Mouse (Mus musculus): ENCODE measurements around the gene Dnah8. TPM values are rescaled to one million over a fixed set of nuclear protein-coding genes. Genes with fewer than 3 reads are reported as not detected.

Gene Dnah8
- total RNA-seq, 1 experiment from 2014 or later: 21.6 TPM

GRCm38 (mm10) chr17:30734770-30735169 is 110.6 kb downstream of the Dnah8 start:
- no peak for ATAC-seq (ENCODE audit: extremely low read depth, insufficient number of reproducible peaks, low FRiP score, poor library complexity, severe bottlenecking)

GRCm38 (mm10) chr17:30735454-30735853 is 111.3 kb downstream of the Dnah8 start:
- ATAC-seq (ENCODE audit: extremely low read depth, insufficient number of reproducible peaks, low FRiP score, poor library complexity, severe bottlenecking): no peak

- no peak for ATAC-seq (ENCODE audit: extremely low read depth, insufficient number of reproducible peaks, low FRiP score, poor library complexity, severe bottlenecking)
Observed at GRCm38 (mm10) chr17:30737797-30738196, 113.6 kb downstream of the Dnah8 start.

GRCm38 (mm10) chr17:30739769-30740168 is 115.6 kb downstream of the Dnah8 start:
- no peak for ATAC-seq (ENCODE audit: extremely low read depth, insufficient number of reproducible peaks, low FRiP score, poor library complexity, severe bottlenecking)

- no peak for ATAC-seq (ENCODE audit: extremely low read depth, insufficient number of reproducible peaks, low FRiP score, poor library complexity, severe bottlenecking)
Observed at GRCm38 (mm10) chr17:30743947-30744346, 119.8 kb downstream of the Dnah8 start.

GRCm38 (mm10) chr17:30746056-30747024 is 122.2 kb downstream of the Dnah8 start:
- no peak for ATAC-seq (ENCODE audit: extremely low read depth, insufficient number of reproducible peaks, low FRiP score, poor library complexity, severe bottlenecking)

- no peak for ATAC-seq (ENCODE audit: extremely low read depth, insufficient number of reproducible peaks, low FRiP score, poor library complexity, severe bottlenecking)
Observed at GRCm38 (mm10) chr17:30749391-30749790, 125.2 kb downstream of the Dnah8 start.

GRCm38 (mm10) chr17:30750269-30750668 is 126.1 kb downstream of the Dnah8 start:
- ATAC-seq (ENCODE audit: extremely low read depth, insufficient number of reproducible peaks, low FRiP score, poor library complexity, severe bottlenecking): no peak

- no peak for ATAC-seq (ENCODE audit: extremely low read depth, insufficient number of reproducible peaks, low FRiP score, poor library complexity, severe bottlenecking)
Observed at GRCm38 (mm10) chr17:30752370-30752818, 128.2 kb downstream of the Dnah8 start.

- no peak for ATAC-seq (ENCODE audit: extremely low read depth, insufficient number of reproducible peaks, low FRiP score, poor library complexity, severe bottlenecking)
Observed at GRCm38 (mm10) chr17:30753201-30753600, 129.0 kb downstream of the Dnah8 start.

- no peak for ATAC-seq (ENCODE audit: extremely low read depth, insufficient number of reproducible peaks, low FRiP score, poor library complexity, severe bottlenecking)
Observed at GRCm38 (mm10) chr17:30756771-30757170, 132.6 kb downstream of the Dnah8 start.

GRCm38 (mm10) chr17:30760307-30760706 is 136.2 kb downstream of the Dnah8 start:
- no peak for ATAC-seq (ENCODE audit: extremely low read depth, insufficient number of reproducible peaks, low FRiP score, poor library complexity, severe bottlenecking)

GRCm38 (mm10) chr17:30764276-30764675 is 140.1 kb downstream of the Dnah8 start:
- ATAC-seq (ENCODE audit: extremely low read depth, insufficient number of reproducible peaks, low FRiP score, poor library complexity, severe bottlenecking): no peak

- ATAC-seq (ENCODE audit: extremely low read depth, insufficient number of reproducible peaks, low FRiP score, poor library complexity, severe bottlenecking): no peak
Observed at GRCm38 (mm10) chr17:30774416-30774815, 150.3 kb downstream of the Dnah8 start.

GRCm38 (mm10) chr17:30775096-30775495 is 150.9 kb downstream of the Dnah8 start:
- ATAC-seq (ENCODE audit: extremely low read depth, insufficient number of reproducible peaks, low FRiP score, poor library complexity, severe bottlenecking): no peak

GRCm38 (mm10) chr17:30781046-30781445 is 156.9 kb downstream of the Dnah8 start:
- no peak for ATAC-seq (ENCODE audit: extremely low read depth, insufficient number of reproducible peaks, low FRiP score, poor library complexity, severe bottlenecking)

- no peak for ATAC-seq (ENCODE audit: extremely low read depth, insufficient number of reproducible peaks, low FRiP score, poor library complexity, severe bottlenecking)
Observed at GRCm38 (mm10) chr17:30782286-30782685, 158.1 kb downstream of the Dnah8 start.

GRCm38 (mm10) chr17:30788361-30788760 is 164.2 kb downstream of the Dnah8 start:
- ATAC-seq (ENCODE audit: extremely low read depth, insufficient number of reproducible peaks, low FRiP score, poor library complexity, severe bottlenecking): no peak

- no peak for ATAC-seq (ENCODE audit: extremely low read depth, insufficient number of reproducible peaks, low FRiP score, poor library complexity, severe bottlenecking)
Observed at GRCm38 (mm10) chr17:30790816-30791215, 166.7 kb downstream of the Dnah8 start.

- ATAC-seq (ENCODE audit: extremely low read depth, insufficient number of reproducible peaks, low FRiP score, poor library complexity, severe bottlenecking): no peak
Observed at GRCm38 (mm10) chr17:30792396-30792795, 168.2 kb downstream of the Dnah8 start.
